Mouse (Mus musculus) heart, embryonic 10.5 days (tissue): ENCODE data around the gene Trpc5. TPM values are rescaled to one million over a fixed set of nuclear protein-coding genes. Genes with fewer than 3 reads are reported as not detected.

Experiments
- polyA plus RNA-seq: library from polyadenylated mRNA; unstranded; fragments of >200 nt; fragmentation: Nextera tagmentation; extraction: Ambion mirVana; gene quantifications from 2 replicates; pipeline ENCODE4 v1.2.1, GENCODE M21; 2016

Gene Trpc5
- polyA plus RNA-seq, 1 experiment from 2014 or later = 0.24 TPM

Other genes starting within 250 kb of the Trpc5 start
- 0.12 and 0.21 TPM in 2 replicates for gene Trpc5os, start 231.6 kb downstream of the Trpc5 start, polyA plus RNA-seq
- 0.68 and 0.72 TPM in 2 replicates for gene Rtl4, start 727 bp upstream of the Trpc5 start, polyA plus RNA-seq